Mouse (Mus musculus): ENCODE data around the gene Ano5. TPM values are rescaled to one million over a fixed set of nuclear protein-coding genes. Genes with fewer than 3 reads are reported as not detected.

The Ano5 gene
- polyA plus RNA-seq, 1 experiment from 2014 or later = 0.24 TPM

GRCm38 (mm10) chr7:51626451-51627000 lies 115.7 kb downstream of the Ano5 start:
- no peak overlapping the region for H3K27ac ChIP-seq (ENCODE audit: low read depth, low read length)
- no peaks in the 10 kb centered on the region for H3K4me1 ChIP-seq (ENCODE audit: control insufficient read depth, insufficient read depth, low read length)
- H3K4me3 ChIP-seq (ENCODE audit: low read depth, low read length) = no peak overlapping the region
- no peak overlapping the region for H3K4me2 ChIP-seq
- no peak for ATAC-seq (replicated peaks; ENCODE audit: insufficient number of reproducible peaks, low FRiP score, low TSS enrichment)
- 3% methylated on average over 16 of the region's 16 CpGs for WGBS (ENCODE audit: insufficient replicate concordance)
- no peaks in the 10 kb centered on the region for H3K9me3 ChIP-seq (replicated peaks; ENCODE audit: control insufficient read depth, low read length)
- peaks cover 66% of the 10 kb centered on the region for H3K27me3 ChIP-seq (ENCODE audit: control insufficient read depth, insufficient read depth, low read length)
- H3K36me3 ChIP-seq (ENCODE audit: control insufficient read depth, insufficient read depth, low read length) = no peaks in the 10 kb centered on the region
- H3K9ac ChIP-seq (ENCODE audit: low read depth, low read length) = no peak overlapping the region

DNA sequence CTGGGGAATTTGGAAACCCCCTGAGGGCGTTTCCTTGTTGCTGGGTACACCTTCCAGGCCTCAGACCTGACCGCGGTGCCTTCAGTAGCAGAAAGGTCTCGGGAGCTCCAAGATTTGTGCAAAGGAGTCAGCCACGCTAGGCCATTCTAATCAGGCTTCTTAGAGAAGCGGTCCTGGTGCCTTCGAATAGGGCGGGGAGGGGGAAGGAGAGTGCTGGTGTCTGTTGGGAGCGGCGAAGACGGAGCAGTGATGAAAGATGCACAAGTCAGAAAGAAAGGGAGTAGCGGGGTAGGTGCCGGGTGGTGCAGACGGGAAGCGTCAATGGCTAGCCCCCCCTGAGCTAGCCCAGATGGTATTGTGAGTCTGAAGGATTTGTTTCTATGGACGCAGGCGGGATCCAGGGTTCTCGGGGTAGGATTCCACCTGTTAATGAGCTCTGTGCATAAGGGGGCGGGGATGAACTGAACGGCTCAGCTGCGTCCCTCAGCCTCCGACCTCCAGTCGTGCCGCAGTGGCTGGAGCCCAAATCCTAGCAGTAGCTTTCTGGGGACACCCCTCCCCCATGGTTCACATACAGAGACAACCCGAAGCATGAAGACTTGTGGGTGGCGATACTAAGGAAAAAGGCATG lies 116.3 kb downstream of the Ano5 start:
- no peaks in the 10 kb centered on the region for H3K36me3 ChIP-seq (ENCODE audit: control insufficient read depth, insufficient read depth, low read length)
- H3K4me2 ChIP-seq = no peak overlapping the region
- WGBS (ENCODE audit: insufficient replicate concordance) = under 1% methylated on average over 26 of the region's 26 CpGs
- no peak overlapping the region for H3K9ac ChIP-seq (ENCODE audit: low read depth, low read length)
- ATAC-seq (replicated peaks; ENCODE audit: insufficient number of reproducible peaks, low FRiP score, low TSS enrichment) = no peak; the same call in 1 of the 2 replicates
- H3K27ac ChIP-seq (ENCODE audit: low read depth, low read length) = no peak overlapping the region
- H3K4me1 ChIP-seq (ENCODE audit: control insufficient read depth, insufficient read depth, low read length) = no peaks in the 10 kb centered on the region
- no peak overlapping the region for H3K4me3 ChIP-seq (ENCODE audit: low read depth, low read length)
- H3K9me3 ChIP-seq (replicated peaks; ENCODE audit: control insufficient read depth, low read length) = no peaks in the 10 kb centered on the region
- peaks cover 60% of the 10 kb centered on the region for H3K27me3 ChIP-seq (ENCODE audit: control insufficient read depth, insufficient read depth, low read length)

GRCm38 (mm10) chr7:51627666-51628065 lies 116.8 kb downstream of the Ano5 start:
- Histone ChIP-seq H3K4me3 (ENCODE audit: low read depth, low read length) (no peak overlapping the region), H3K4me2 (no peak overlapping the region)
- WGBS (ENCODE audit: insufficient replicate concordance) = 3% methylated on average over 9 of the region's 9 CpGs

DNA sequence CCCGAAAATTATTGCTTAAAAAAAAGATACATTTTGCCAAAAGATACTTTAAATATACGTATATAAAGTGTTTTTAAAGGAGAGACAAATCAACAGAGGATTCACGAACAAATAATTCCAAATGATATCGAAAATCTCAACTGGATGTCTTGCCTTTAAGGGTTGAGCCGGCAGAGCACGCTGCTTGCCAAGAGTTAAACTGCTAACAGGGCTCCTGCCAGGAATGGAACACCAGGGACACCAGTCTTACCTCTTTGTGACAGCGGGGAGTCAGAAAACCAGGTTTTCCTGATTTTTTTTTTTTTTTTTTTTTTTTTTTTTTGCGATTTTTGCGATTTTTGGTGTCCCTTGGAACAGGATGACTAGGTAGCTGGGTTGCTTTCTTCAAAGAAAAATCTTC lies 117.5 kb downstream of the Ano5 start:
- H3K4me3 ChIP-seq (ENCODE audit: low read depth, low read length) = no peak overlapping the region
- no peaks in the 10 kb centered on the region for H3K4me1 ChIP-seq (ENCODE audit: control insufficient read depth, insufficient read depth, low read length)
- no peak overlapping the region for H3K27ac ChIP-seq (ENCODE audit: low read depth, low read length)
- WGBS (ENCODE audit: insufficient replicate concordance) = 4% methylated on average over 9 of the region's 9 CpGs
- peaks cover 54% of the 10 kb centered on the region for H3K27me3 ChIP-seq (ENCODE audit: control insufficient read depth, insufficient read depth, low read length)
- H3K36me3 ChIP-seq (ENCODE audit: control insufficient read depth, insufficient read depth, low read length) = no peaks in the 10 kb centered on the region
- no peak overlapping the region for H3K4me2 ChIP-seq
- H3K9ac ChIP-seq (ENCODE audit: low read depth, low read length) = no peak overlapping the region
- no peaks in the 10 kb centered on the region for H3K9me3 ChIP-seq (replicated peaks; ENCODE audit: control insufficient read depth, low read length)
- ATAC-seq (replicated peaks; ENCODE audit: insufficient number of reproducible peaks, low FRiP score, low TSS enrichment) = no peak

More at GRCm38 (mm10) chr7:51627666-51628065, 116.8 kb downstream of the Ano5 start:
- Histone ChIP-seq H3K36me3 (ENCODE audit: control insufficient read depth, insufficient read depth, low read length) (no peaks in the 10 kb centered on the region), H3K27ac (ENCODE audit: low read depth, low read length) (no peak overlapping the region), H3K9ac (ENCODE audit: low read depth, low read length) (no peak overlapping the region), H3K4me1 (ENCODE audit: control insufficient read depth, insufficient read depth, low read length) (no peaks in the 10 kb centered on the region), H3K27me3 (ENCODE audit: control insufficient read depth, insufficient read depth, low read length) (peaks cover 55% of the 10 kb centered on the region), H3K9me3 (replicated peaks; ENCODE audit: control insufficient read depth, low read length) (no peaks in the 10 kb centered on the region)
- no peak for ATAC-seq (replicated peaks; ENCODE audit: insufficient number of reproducible peaks, low FRiP score, low TSS enrichment)

DNA sequence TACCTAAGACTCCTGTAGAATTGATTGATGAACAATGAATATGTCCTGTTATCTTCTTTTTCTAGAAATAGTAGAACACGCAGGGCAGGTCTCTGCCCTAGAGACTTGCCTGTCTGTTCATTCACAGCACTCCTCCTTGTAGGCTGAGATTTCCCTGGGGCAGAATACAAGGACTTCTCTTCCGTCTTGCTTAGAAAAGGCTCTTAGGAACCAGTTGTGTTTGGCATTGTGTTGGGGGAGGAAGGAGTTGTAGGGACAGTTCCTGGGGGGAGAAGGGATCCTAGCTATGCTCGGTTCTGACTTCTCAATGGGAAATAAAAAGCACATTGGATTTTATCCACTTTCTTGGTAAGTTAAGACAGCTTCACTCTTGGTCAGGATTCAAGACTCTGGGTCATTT lies 118.4 kb downstream of the Ano5 start:
- Histone ChIP-seq H3K4me3 (ENCODE audit: low read depth, low read length) (no peak overlapping the region), H3K27me3 (ENCODE audit: control insufficient read depth, insufficient read depth, low read length) (peaks cover 46% of the 10 kb centered on the region), H3K27ac (ENCODE audit: low read depth, low read length) (no peak overlapping the region), H3K4me1 (ENCODE audit: control insufficient read depth, insufficient read depth, low read length) (no peaks in the 10 kb centered on the region), H3K9ac (ENCODE audit: low read depth, low read length) (no peak overlapping the region), H3K36me3 (ENCODE audit: control insufficient read depth, insufficient read depth, low read length) (no peaks in the 10 kb centered on the region), H3K4me2 (no peak overlapping the region), H3K9me3 (replicated peaks; ENCODE audit: control insufficient read depth, low read length) (no peaks in the 10 kb centered on the region)
- no peak for ATAC-seq (replicated peaks; ENCODE audit: insufficient number of reproducible peaks, low FRiP score, low TSS enrichment)
- 2% methylated on average over 3 of the region's 3 CpGs for WGBS (ENCODE audit: insufficient replicate concordance)

DNA sequence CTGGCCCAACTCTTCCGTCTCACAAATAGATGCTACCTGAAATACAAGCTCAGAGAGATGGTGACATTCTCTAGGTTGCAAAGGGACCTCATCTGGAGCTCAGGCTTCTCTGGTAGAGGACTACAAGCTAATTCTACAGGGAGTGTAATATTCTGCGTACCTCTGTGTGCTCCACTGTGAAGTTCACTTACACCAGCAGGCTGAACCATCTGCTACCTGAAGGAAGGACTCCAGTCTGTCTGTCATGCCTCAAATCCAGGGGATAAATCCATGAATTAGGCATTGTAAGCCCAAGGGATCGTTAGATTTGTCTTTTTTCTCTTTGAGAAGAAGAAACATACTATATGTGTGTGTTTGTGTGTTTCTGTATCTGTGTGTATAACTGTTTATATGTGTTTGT lies 120.3 kb downstream of the Ano5 start:
- H3K9ac ChIP-seq (ENCODE audit: low read depth, low read length) = no peak overlapping the region
- H3K27ac ChIP-seq (ENCODE audit: low read depth, low read length) = no peak overlapping the region
- H3K4me1 ChIP-seq (ENCODE audit: control insufficient read depth, insufficient read depth, low read length) = no peaks in the 10 kb centered on the region
- H3K27me3 ChIP-seq (ENCODE audit: control insufficient read depth, insufficient read depth, low read length) = peaks cover 27% of the 10 kb centered on the region
- WGBS (ENCODE audit: insufficient replicate concordance) = 52% methylated on average over 3 of the region's 3 CpGs
- no peak overlapping the region for H3K4me2 ChIP-seq
- ATAC-seq (replicated peaks; ENCODE audit: insufficient number of reproducible peaks, low FRiP score, low TSS enrichment) = no peak
- H3K9me3 ChIP-seq (replicated peaks; ENCODE audit: control insufficient read depth, low read length) = no peaks in the 10 kb centered on the region
- no peak overlapping the region for H3K4me3 ChIP-seq (ENCODE audit: low read depth, low read length)
- no peaks in the 10 kb centered on the region for H3K36me3 ChIP-seq (ENCODE audit: control insufficient read depth, insufficient read depth, low read length)

GRCm38 (mm10) chr7:51632543-51633229 lies 121.9 kb downstream of the Ano5 start:
- Histone ChIP-seq H3K9ac (ENCODE audit: low read depth, low read length) (no peak overlapping the region), H3K4me3 (ENCODE audit: low read depth, low read length) (no peak overlapping the region), H3K27me3 (ENCODE audit: control insufficient read depth, insufficient read depth, low read length) (peaks cover 13% of the 10 kb centered on the region), H3K4me1 (ENCODE audit: control insufficient read depth, insufficient read depth, low read length) (no peaks in the 10 kb centered on the region), H3K9me3 (replicated peaks; ENCODE audit: control insufficient read depth, low read length) (no peaks in the 10 kb centered on the region), H3K27ac (ENCODE audit: low read depth, low read length) (no peak overlapping the region), H3K36me3 (ENCODE audit: control insufficient read depth, insufficient read depth, low read length) (no peaks in the 10 kb centered on the region), H3K4me2 (no peak overlapping the region)
- 12% methylated on average over 9 of the region's 9 CpGs for WGBS (ENCODE audit: insufficient replicate concordance)
- ATAC-seq (replicated peaks; ENCODE audit: insufficient number of reproducible peaks, low FRiP score, low TSS enrichment) = no peak

- H3K9ac ChIP-seq (ENCODE audit: low read depth, low read length) = no peak overlapping the region
- H3K27ac ChIP-seq (ENCODE audit: low read depth, low read length) = no peak overlapping the region
- no peak overlapping the region for H3K4me2 ChIP-seq
- H3K36me3 ChIP-seq (ENCODE audit: control insufficient read depth, insufficient read depth, low read length) = no peaks in the 10 kb centered on the region
- no peak overlapping the region for H3K4me3 ChIP-seq (ENCODE audit: low read depth, low read length)
- H3K9me3 ChIP-seq (replicated peaks; ENCODE audit: control insufficient read depth, low read length) = no peaks in the 10 kb centered on the region
- H3K27me3 ChIP-seq (ENCODE audit: control insufficient read depth, insufficient read depth, low read length) = peaks cover 8% of the 10 kb centered on the region; the same call in 1 of the 2 replicates
- no peak for ATAC-seq (replicated peaks; ENCODE audit: insufficient number of reproducible peaks, low FRiP score, low TSS enrichment)
- 10% methylated on average over 7 of the region's 7 CpGs for WGBS (ENCODE audit: insufficient replicate concordance)
- no peaks in the 10 kb centered on the region for H3K4me1 ChIP-seq (ENCODE audit: control insufficient read depth, insufficient read depth, low read length)
Observed at GRCm38 (mm10) chr7:51633230-51633844, 122.5 kb downstream of the Ano5 start.
